In the genomic region with DNA sequence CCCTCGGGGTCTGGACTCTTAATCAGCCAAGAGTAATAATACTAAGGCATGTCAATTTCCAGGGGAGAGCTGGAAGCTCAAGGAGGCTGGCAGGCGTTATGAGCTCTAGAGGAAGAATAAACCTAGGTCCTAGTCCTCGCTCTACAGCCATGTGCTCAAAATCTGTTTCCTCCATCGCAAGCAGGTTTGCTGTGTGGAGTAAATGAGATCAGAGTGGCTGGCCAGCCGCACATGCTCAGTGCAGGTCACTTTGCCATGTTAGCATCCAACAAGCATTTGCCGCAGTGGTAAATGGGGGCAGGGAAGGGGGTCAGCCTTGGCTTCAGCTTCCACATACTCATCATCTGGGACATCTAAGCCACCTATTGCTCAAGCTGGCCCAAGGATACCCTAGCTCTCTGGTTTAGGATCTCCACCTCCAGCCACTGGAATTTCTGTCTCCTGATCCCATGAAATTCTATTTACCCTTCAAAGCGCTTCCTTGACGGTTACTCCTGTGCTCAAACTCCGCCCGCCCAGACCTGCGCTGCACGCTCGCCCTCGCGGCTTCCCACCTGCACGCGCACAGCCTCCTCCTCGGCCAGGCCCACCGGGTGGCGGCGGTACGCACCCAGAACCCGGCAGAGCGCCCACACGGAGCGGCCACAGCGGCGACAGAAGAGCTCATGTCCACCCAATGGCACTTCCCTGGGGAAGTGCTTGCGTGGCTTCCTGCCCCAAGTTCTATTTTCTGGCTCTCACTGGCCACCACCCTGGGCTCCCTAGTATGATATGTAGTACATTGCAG, we compare ENCODE assay signal across 7 mouse cellular contexts. TPM values are rescaled to one million over a fixed set of nuclear protein-coding genes. Genes with fewer than 3 reads are reported as not detected.
A peak's percentile ranks its signal among the peaks of the same experiment; 100 is the strongest.
DNase-seq lines count a peak whose midpoint lies in the region; ATAC-seq and TF ChIP-seq lines count a peak whose summit lies in the region.

No protein-coding gene starts in this region.

- H3K27ac ChIP-seq in ES-Bruce4 (ENCODE audit: insufficient read depth, low read length), result no peak overlapping the region
- H3K27ac ChIP-seq in liver, embryonic 12.5 days, result peak overlapping the region; percentile 27

- TF ChIP-seq CTCF in ES-Bruce4 (IDR thresholded peaks at IDR 0.05; ENCODE audit: low read depth, low read length), result no peak

- TF ChIP-seq EP300 in ES-Bruce4 (IDR thresholded peaks at IDR 0.05; ENCODE audit: insufficient read depth, low read depth, low read length), result no peak

- H3K9ac ChIP-seq in ES-Bruce4 (ENCODE audit: low read depth, poor library complexity, severe bottlenecking), result 0 out of 2 replicates have a peak overlapping the region, but pooled peaks have one; percentile 20
- H3K9ac ChIP-seq in liver, embryonic 12.5 days, result peak overlapping the region; percentile 31; the same call in 1 of the 2 replicates

- intact Hi-C loops in heart, postnatal 14 days (cut with DNase I), result no loop called here

- peak overlapping the region; percentile 18 for H3K4me3 ChIP-seq in ES-Bruce4 (ENCODE audit: low read depth, low read length)
- peak overlapping the region; percentile 68 for H3K4me3 ChIP-seq in liver, embryonic 12.5 days

- DNase-seq in adrenal gland, postnatal 25 days, result peak; percentile 21
- peak; percentile 22 to 25 for DNase-seq in heart, postnatal 14 days
- peak; percentile 31 for DNase-seq in neural tube, embryonic 10.5 days (ENCODE audit: extremely low spot score, low spot score)
- DNase-seq in cerebellum, postnatal 10 days, result no peak
- no peak for DNase-seq in ovary, postnatal 36 days (ENCODE audit: low spot score)

- H3K36me3 ChIP-seq in ES-Bruce4 (ENCODE audit: control insufficient read depth, insufficient read depth, low read length, poor library complexity, severe bottlenecking), result no peaks in the 10 kb centered on the region
- H3K36me3 ChIP-seq in liver, embryonic 12.5 days, result 0 out of 2 replicates have a peak, but pooled peaks cover 2% of the 10 kb centered on the region

- WGBS in liver, embryonic 12.5 days (ENCODE audit: insufficient replicate concordance), result 12% methylated on average over 29 of the region's 29 CpGs

- H3K4me1 ChIP-seq in ES-Bruce4 (ENCODE audit: control insufficient read depth, insufficient read depth, low read length), result peaks cover 2% of the 10 kb centered on the region
- H3K4me1 ChIP-seq in liver, embryonic 12.5 days, result peaks cover 37% of the 10 kb centered on the region

- peak overlapping the region; percentile 92 for H3K4me2 ChIP-seq in liver, embryonic 12.5 days

- no peak for TF ChIP-seq POLR2A in ES-Bruce4 (IDR thresholded peaks at IDR 0.05; ENCODE audit: insufficient read depth, low read length)

- H3K9me3 ChIP-seq in ES-Bruce4 (replicated peaks; ENCODE audit: control insufficient read depth, insufficient read depth, low read length, poor library complexity, severe bottlenecking), result no peaks in the 10 kb centered on the region
- no peaks in the 10 kb centered on the region for H3K9me3 ChIP-seq in liver, embryonic 12.5 days (replicated peaks)

- no peaks in the 10 kb centered on the region for H3K27me3 ChIP-seq in ES-Bruce4 (ENCODE audit: control insufficient read depth, insufficient read depth, low read length, poor library complexity, severe bottlenecking)
- peaks cover 72% of the 10 kb centered on the region for H3K27me3 ChIP-seq in liver, embryonic 12.5 days (replicated peaks)

- ATAC-seq in liver, embryonic 12.5 days, result no peak

RNA-seq across cellular contexts. Expression of gene Trim14, which starts 1.8 kb away (rescaled TPM):
- 3.5 and 5.7 TPM in 2 replicates for polyA plus RNA-seq in ES-Bruce4 (2011; ENCODE audit: insufficient read depth, insufficient read length, low read depth, missing spikeins)
- total RNA-seq in adrenal gland, postnatal 25 days (2021), result 3.3 and 5.1 TPM in 2 replicates
- 1 to 10 TPM; 1.3 to 3.4 TPM for total RNA-seq in heart, postnatal 14 days (2021)
- 8.5 and 8.9 TPM in 2 replicates for polyA plus RNA-seq in liver, embryonic 12.5 days (2016; fragmentation: Nextera tagmentation; extraction: Ambion mirVana)

RNA-seq across cellular contexts. Expression of gene Nans, which starts 45.1 kb away (rescaled TPM):
- polyA plus RNA-seq in ES-Bruce4 (2011; ENCODE audit: insufficient read depth, insufficient read length, low read depth, missing spikeins), result 103 TPM in 2 replicates
- total RNA-seq in adrenal gland, postnatal 25 days (2021), result 35.0 and 38.5 TPM in 2 replicates
- total RNA-seq in heart, postnatal 14 days (2021), result 10 to 100 TPM; 17.5 to 21.4 TPM
- 75.7 and 78.4 TPM in 2 replicates for polyA plus RNA-seq in liver, embryonic 12.5 days (2016; fragmentation: Nextera tagmentation; extraction: Ambion mirVana)

Comparison
In these comparisons a context has a peak if more than half of its experiments do, and no peak if none do; other contexts are left out.
1. DNase-seq: peak in adrenal gland, postnatal 25 days (single experiment), heart, postnatal 14 days (2 of 2) and neural tube, embryonic 10.5 days (single experiment); none in cerebellum, postnatal 10 days (0 of 2) and ovary, postnatal 36 days (single experiment).